Mouse (Mus musculus): ENCODE measurements at regions not wholly inside any gene's neighbourhood (a gene's known extent, or its start where the extent isn't known, plus 50 kb on each side); places are given as distances from the start of the nearest gene placed in this dataset.

GRCm38 (mm10) chr1:34732156-34732555, 110.7 kb downstream of the Fam168b start:
- Histone ChIP-seq H3K27me3 (ENCODE audit: control insufficient read depth, insufficient read depth, low read length) (no peaks in the 10 kb centered on the region), H3K4me2 (replicated peaks; ENCODE audit: low read depth, low read length) (no peak overlapping the region), H3K4me1 (ENCODE audit: control insufficient read depth, insufficient read depth, low read length) (no peaks in the 10 kb centered on the region), H3K9ac (replicated peaks; ENCODE audit: low read depth, low read length) (no peak overlapping the region), H3K36me3 (ENCODE audit: control insufficient read depth, insufficient read depth, low read length) (no peaks in the 10 kb centered on the region), H3K9me3 (ENCODE audit: control insufficient read depth, low read depth, low read length) (no peaks in the 10 kb centered on the region), H3K27ac (ENCODE audit: low read length) (no peak overlapping the region), H3K4me3 (ENCODE audit: low read depth, low read length) (no peak overlapping the region)
- ATAC-seq (ENCODE audit: insufficient number of reproducible peaks, insufficient read depth, low FRiP score, low read depth) = no peak
- WGBS = 70% methylated on average over 7 of the region's 7 CpGs

GRCm38 (mm10) chr1:34733026-34733913, 109.6 kb downstream of the Fam168b start:
- Histone ChIP-seq H3K27ac (ENCODE audit: low read length) (no peak overlapping the region), H3K4me1 (ENCODE audit: control insufficient read depth, insufficient read depth, low read length) (no peaks in the 10 kb centered on the region), H3K9ac (replicated peaks; ENCODE audit: low read depth, low read length) (no peak overlapping the region), H3K4me3 (ENCODE audit: low read depth, low read length) (no peak overlapping the region), H3K9me3 (ENCODE audit: control insufficient read depth, low read depth, low read length) (no peaks in the 10 kb centered on the region), H3K4me2 (replicated peaks; ENCODE audit: low read depth, low read length) (no peak overlapping the region), H3K27me3 (ENCODE audit: control insufficient read depth, insufficient read depth, low read length) (no peaks in the 10 kb centered on the region), H3K36me3 (ENCODE audit: control insufficient read depth, insufficient read depth, low read length) (no peaks in the 10 kb centered on the region)
- WGBS = 76% methylated on average over 17 of the region's 17 CpGs
- ATAC-seq (ENCODE audit: insufficient number of reproducible peaks, insufficient read depth, low FRiP score, low read depth) = no peak

- H3K4me1 ChIP-seq (ENCODE audit: control insufficient read depth, insufficient read depth, low read length) = no peaks in the 10 kb centered on the region
- H3K27me3 ChIP-seq (ENCODE audit: control insufficient read depth, insufficient read depth, low read length) = no peaks in the 10 kb centered on the region
- H3K4me2 ChIP-seq (replicated peaks; ENCODE audit: low read depth, low read length) = no peak overlapping the region
- WGBS = 35% methylated on average over 14 of the region's 14 CpGs
- H3K4me3 ChIP-seq (ENCODE audit: low read depth, low read length) = no peak overlapping the region
- no peaks in the 10 kb centered on the region for H3K9me3 ChIP-seq (ENCODE audit: control insufficient read depth, low read depth, low read length)
- no peaks in the 10 kb centered on the region for H3K36me3 ChIP-seq (ENCODE audit: control insufficient read depth, insufficient read depth, low read length)
- no peak overlapping the region for H3K27ac ChIP-seq (ENCODE audit: low read length)
- H3K9ac ChIP-seq (replicated peaks; ENCODE audit: low read depth, low read length) = no peak overlapping the region
- ATAC-seq (ENCODE audit: insufficient number of reproducible peaks, insufficient read depth, low FRiP score, low read depth) = peak; percentile 56; the same call in 1 of the 2 replicates
Observed at GRCm38 (mm10) chr1:34738386-34739067, 104.3 kb downstream of the Fam168b start.

GRCm38 (mm10) chr1:34739621-34740020, 103.2 kb downstream of the Fam168b start:
- Histone ChIP-seq H3K27me3 (ENCODE audit: control insufficient read depth, insufficient read depth, low read length) (no peaks in the 10 kb centered on the region), H3K4me2 (replicated peaks; ENCODE audit: low read depth, low read length) (no peak overlapping the region), H3K36me3 (ENCODE audit: control insufficient read depth, insufficient read depth, low read length) (no peaks in the 10 kb centered on the region), H3K4me3 (ENCODE audit: low read depth, low read length) (no peak overlapping the region), H3K4me1 (ENCODE audit: control insufficient read depth, insufficient read depth, low read length) (no peaks in the 10 kb centered on the region), H3K9ac (replicated peaks; ENCODE audit: low read depth, low read length) (no peak overlapping the region), H3K27ac (ENCODE audit: low read length) (no peak overlapping the region), H3K9me3 (ENCODE audit: control insufficient read depth, low read depth, low read length) (no peaks in the 10 kb centered on the region)
- 54% methylated on average over 4 of the region's 4 CpGs for WGBS
- no peak; the same call in 1 of the 2 replicates for ATAC-seq (ENCODE audit: insufficient number of reproducible peaks, insufficient read depth, low FRiP score, low read depth)

- Histone ChIP-seq H3K27me3 (ENCODE audit: control insufficient read depth, insufficient read depth, low read length) (no peaks in the 10 kb centered on the region), H3K36me3 (ENCODE audit: control insufficient read depth, insufficient read depth, low read length) (no peaks in the 10 kb centered on the region), H3K9ac (replicated peaks; ENCODE audit: low read depth, low read length) (no peak overlapping the region)
Observed at GRCm38 (mm10) chr1:34740891-34741290, 102.0 kb downstream of the Fam168b start.

GRCm38 (mm10) chr1:34742234-34742633, 100.6 kb downstream of the Fam168b start:
- Histone ChIP-seq H3K27ac (ENCODE audit: low read length) (no peak overlapping the region), H3K4me1 (ENCODE audit: control insufficient read depth, insufficient read depth, low read length) (no peaks in the 10 kb centered on the region), H3K9me3 (ENCODE audit: control insufficient read depth, low read depth, low read length) (no peaks in the 10 kb centered on the region), H3K9ac (replicated peaks; ENCODE audit: low read depth, low read length) (no peak overlapping the region), H3K36me3 (ENCODE audit: control insufficient read depth, insufficient read depth, low read length) (no peaks in the 10 kb centered on the region), H3K4me2 (replicated peaks; ENCODE audit: low read depth, low read length) (no peak overlapping the region), H3K27me3 (ENCODE audit: control insufficient read depth, insufficient read depth, low read length) (no peaks in the 10 kb centered on the region), H3K4me3 (ENCODE audit: low read depth, low read length) (no peak overlapping the region)
- WGBS = 55% methylated on average over 2 of the region's 2 CpGs
- ATAC-seq (ENCODE audit: insufficient number of reproducible peaks, insufficient read depth, low FRiP score, low read depth) = no peak

More at GRCm38 (mm10) chr1:34740891-34741290, 102.0 kb downstream of the Fam168b start:
- Histone ChIP-seq H3K4me1 (ENCODE audit: control insufficient read depth, insufficient read depth, low read length) (no peaks in the 10 kb centered on the region), H3K27ac (ENCODE audit: low read length) (no peak overlapping the region), H3K4me3 (ENCODE audit: low read depth, low read length) (no peak overlapping the region), H3K4me2 (replicated peaks; ENCODE audit: low read depth, low read length) (no peak overlapping the region), H3K9me3 (ENCODE audit: control insufficient read depth, low read depth, low read length) (no peaks in the 10 kb centered on the region)
- ATAC-seq (ENCODE audit: insufficient number of reproducible peaks, insufficient read depth, low FRiP score, low read depth) = no peak
- 65% methylated on average over 7 of the region's 7 CpGs for WGBS

- WGBS = 61% methylated on average over 6 of the region's 6 CpGs
- no peak overlapping the region for H3K27ac ChIP-seq (ENCODE audit: low read length)
- 0 out of 2 replicates have a peak, but pooled peaks cover 7% of the 10 kb centered on the region for H3K4me1 ChIP-seq (ENCODE audit: control insufficient read depth, insufficient read depth, low read length)
- H3K4me2 ChIP-seq (replicated peaks; ENCODE audit: low read depth, low read length) = no peak overlapping the region
- H3K9me3 ChIP-seq (ENCODE audit: control insufficient read depth, low read depth, low read length) = no peaks in the 10 kb centered on the region
- H3K36me3 ChIP-seq (ENCODE audit: control insufficient read depth, insufficient read depth, low read length) = no peaks in the 10 kb centered on the region
- H3K9ac ChIP-seq (replicated peaks; ENCODE audit: low read depth, low read length) = no peak overlapping the region
- no peak overlapping the region for H3K4me3 ChIP-seq (ENCODE audit: low read depth, low read length)
- no peak for ATAC-seq (ENCODE audit: insufficient number of reproducible peaks, insufficient read depth, low FRiP score, low read depth)
- peaks cover 14% of the 10 kb centered on the region for H3K27me3 ChIP-seq (ENCODE audit: control insufficient read depth, insufficient read depth, low read length)
Observed at GRCm38 (mm10) chr1:34745881-34746280, 97.0 kb downstream of the Fam168b start.

GRCm38 (mm10) chr1:34749161-34750040, 93.5 kb downstream of the Fam168b start:
- H3K36me3 ChIP-seq (ENCODE audit: control insufficient read depth, insufficient read depth, low read length) = no peaks in the 10 kb centered on the region
- no peaks in the 10 kb centered on the region for H3K9me3 ChIP-seq (ENCODE audit: control insufficient read depth, low read depth, low read length)
- no peak for ATAC-seq (ENCODE audit: insufficient number of reproducible peaks, insufficient read depth, low FRiP score, low read depth)
- 10% methylated on average over 14 of the region's 14 CpGs for WGBS
- no peak overlapping the region for H3K27ac ChIP-seq (ENCODE audit: low read length)
- peaks cover 11% of the 10 kb centered on the region; the same call in 1 of the 2 replicates for H3K4me1 ChIP-seq (ENCODE audit: control insufficient read depth, insufficient read depth, low read length)
- H3K4me2 ChIP-seq (replicated peaks; ENCODE audit: low read depth, low read length) = peak overlapping the region; percentile 97
- peaks cover 26% of the 10 kb centered on the region for H3K27me3 ChIP-seq (ENCODE audit: control insufficient read depth, insufficient read depth, low read length)
- H3K4me3 ChIP-seq (ENCODE audit: low read depth, low read length) = peak overlapping the region; percentile 62; the same call in 1 of the 2 replicates
- no peak overlapping the region for H3K9ac ChIP-seq (replicated peaks; ENCODE audit: low read depth, low read length)

Measured in stomach, embryonic 14.5 days (tissue).